Mouse (Mus musculus): ENCODE measurements around the gene Rdh5.

The Rdh5 gene

DNA sequence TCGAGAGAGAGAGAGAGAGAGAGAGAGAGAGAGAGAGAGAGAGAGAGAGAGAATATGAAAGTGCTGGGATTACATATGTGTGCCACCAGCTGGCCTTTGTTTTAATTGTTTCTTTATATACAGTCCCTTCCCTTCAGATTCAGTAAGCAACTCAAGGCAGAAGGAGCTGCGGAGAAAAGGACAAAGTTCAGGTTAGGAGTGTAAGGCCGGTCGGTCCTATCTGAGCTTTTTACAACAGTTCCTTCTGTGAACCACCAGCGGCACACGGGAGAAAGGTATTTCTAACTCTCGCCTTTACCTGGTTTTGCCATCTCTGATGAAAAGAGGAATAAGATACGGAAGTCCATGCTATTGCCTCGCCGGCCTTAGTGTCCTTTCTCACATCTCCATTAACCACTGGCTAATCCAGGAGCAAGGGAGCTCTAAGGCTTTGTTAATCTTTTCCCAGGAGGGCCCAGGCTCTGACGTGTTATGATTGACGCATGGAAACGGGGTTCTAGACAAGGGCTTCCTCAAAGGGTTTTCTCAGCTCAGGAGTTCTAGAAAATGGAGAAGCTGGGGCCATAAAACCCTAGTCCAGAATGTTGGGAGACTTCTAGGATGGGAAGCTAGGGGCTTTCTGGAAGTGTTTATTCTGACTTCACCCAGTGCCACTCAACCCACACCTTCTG, 13.8 kb downstream of the Rdh5 start:
- in situ Hi-C loops (cut with MseI, MboI), result no loop called here

DNA sequence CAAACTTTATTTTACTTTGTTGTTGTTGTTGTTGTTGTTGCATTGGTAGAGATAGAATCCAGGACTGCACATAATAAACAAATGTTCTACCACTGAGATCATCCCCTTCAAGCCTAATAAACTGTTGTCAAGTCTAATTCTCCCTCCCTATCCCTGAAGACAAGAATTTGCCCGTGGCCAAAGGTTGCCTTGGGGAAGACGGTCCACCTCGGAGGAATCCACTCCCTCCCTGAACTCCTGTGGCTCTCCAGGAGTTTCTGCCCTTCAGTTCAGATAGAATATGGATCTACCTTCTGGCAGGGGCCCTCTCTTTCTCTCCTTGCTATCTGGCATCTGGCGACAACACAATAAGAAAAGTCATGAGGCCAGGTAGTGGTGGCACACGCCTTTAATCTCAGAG, 17.9 kb downstream of the Rdh5 start:
- in situ Hi-C loops (cut with MseI, MboI), result no loop called here

DNA sequence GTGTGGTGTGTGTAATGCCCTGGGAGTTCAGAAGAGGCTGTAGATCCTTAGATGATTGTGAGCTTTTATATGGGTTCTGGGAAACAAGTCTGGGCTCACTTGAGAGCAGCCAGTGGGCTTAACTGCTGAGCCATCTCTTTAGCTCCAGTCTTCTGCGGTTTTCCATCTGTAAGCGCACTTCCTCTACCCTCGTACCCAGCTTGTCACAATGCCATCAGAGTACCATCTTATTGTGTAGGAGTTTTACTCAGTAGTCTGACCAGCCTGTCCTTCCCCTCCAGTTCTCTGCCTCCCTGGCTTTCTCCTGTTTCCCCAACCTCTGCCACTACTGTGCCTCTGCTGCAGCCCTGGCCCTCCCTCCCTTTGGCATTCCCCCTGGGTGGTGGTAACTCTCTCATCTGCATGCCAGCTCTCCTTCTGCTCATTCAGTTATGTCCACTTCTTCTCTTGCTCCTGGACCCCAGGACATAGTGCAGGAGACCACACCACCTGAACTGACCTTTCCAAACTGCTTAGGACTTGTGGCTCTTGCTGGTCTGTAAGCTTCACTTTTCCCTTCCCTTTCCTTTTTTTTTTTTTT, 20.2 kb downstream of the Rdh5 start:
- in situ Hi-C loops (cut with MseI, MboI), result no loop called here

DNA sequence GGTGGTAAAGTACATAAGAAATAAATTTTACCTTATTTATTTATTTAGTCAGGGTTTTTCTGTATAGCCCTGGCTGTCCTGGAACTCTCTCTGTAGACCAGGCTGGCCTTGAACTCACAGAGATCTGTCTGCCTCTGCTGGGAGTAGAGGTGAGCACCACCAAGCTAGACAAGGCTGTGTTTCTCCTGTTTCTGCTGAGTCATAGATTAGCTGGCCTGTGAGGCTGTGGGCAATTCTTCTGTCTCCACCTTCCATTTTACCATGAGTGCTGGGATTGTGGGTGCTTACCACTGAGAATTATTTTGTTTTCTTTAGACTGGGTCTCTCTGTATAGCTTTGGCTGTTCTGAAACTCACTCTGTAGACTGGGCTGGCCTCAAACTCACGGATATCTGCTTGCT, 21.3 kb downstream of the Rdh5 start:
- in situ Hi-C loops (cut with MseI, MboI), result no loop called here

DNA sequence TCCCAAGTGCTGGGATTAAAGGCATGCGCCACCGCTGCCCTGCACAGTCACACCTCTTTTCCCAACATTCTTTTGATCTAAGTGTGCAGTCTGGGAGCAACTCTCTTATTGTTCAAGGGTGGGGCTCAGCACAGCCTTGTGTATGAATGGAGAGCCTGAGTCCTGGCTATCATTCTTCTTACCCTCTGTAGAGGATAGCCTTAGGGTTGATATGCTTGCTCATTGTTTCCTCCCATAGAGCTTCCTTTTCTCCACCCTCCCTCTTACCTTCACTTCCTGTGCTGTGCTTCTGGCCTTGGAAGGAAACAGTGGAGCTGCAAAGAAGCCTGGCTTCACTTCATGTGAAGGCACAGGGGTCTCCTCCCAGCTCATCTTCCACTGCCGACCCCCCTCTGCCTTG, 22.0 kb downstream of the Rdh5 start, which contains the start of gene Cd63:
Cd63 (plus strand) TSS at position 292 of the 400 bp plus-strand sequence.
- in situ Hi-C loops (cut with MseI, MboI), result no loop called here

DNA sequence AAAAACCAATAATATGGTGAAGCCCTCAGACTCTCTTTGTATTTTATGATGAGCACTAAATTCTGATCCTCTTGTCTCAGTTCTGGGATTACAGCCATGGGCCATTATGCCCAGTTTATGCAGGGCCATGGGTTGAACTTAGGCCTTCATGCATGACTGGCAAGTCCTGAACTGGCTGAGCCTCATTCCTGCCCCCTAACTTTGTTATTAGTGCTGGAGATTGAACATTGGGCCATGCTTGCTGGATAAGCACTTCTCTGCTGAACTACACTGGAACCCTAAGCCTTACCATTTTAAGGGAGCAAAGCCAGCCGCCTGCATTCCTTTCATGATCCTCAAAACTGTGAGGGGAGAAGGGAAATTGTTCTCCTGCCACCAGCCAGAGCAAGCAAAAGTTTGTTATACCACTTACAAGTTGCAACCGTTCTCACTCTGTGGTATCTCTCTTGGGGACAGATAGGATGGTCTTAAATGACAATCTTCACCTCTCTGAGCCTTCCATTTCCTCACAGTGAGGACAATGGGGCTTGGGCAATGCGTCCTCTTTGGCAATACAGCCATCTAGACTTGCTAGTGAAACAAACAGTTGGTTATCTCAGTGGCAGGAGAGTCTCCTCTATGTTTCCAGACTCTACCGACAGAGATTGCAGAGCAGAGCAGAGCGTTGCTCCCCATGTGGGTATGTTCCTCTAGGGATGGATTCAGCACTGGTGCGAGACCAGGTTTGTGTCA, 22.8 kb downstream of the Rdh5 start:
- in situ Hi-C loops (cut with MseI, MboI), result no loop called here

DNA sequence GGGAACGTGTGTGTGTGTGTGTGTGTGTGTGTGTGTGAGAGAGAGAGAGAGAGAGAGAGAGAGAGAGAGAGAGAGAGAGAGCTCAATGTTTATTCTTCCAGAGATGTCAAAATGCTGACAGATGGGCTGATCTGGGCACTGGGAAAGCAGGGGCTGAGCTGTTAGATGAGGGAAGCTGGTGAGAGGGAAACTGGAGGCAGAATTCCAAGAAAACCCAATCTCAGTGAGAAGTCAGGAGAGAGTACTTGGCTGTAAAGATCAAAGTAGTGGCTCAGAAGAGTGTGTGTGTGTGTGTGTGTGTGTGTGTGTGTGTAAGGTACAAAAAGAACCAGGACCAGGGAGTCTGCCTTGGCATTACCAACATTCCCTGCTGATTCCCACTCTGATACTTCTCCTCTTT, 25.2 kb downstream of the Rdh5 start:
- in situ Hi-C loops (cut with MseI, MboI), result no loop called here

DNA sequence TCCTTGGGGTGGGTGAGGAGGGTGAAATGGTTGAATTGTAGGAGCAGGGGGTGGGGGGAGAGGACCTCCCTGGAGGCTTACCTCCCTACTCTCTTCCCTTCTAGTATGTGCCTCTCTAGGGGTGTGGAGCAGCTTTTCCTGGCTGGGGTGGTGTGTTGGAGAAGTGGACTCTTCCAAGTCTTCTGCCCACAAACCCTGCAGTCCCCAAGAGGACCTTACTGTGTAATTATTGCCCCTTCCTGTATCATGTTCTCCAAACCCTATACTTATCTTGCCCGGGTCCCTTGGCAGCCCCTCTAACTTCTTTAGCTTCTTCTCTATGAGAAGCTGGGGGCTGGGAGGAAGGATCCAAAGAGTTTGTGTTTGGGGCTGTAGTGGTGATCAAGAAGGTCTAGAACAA, 25.9 kb downstream of the Rdh5 start:
- in situ Hi-C loops (cut with MseI, MboI), result no loop called here

DNA sequence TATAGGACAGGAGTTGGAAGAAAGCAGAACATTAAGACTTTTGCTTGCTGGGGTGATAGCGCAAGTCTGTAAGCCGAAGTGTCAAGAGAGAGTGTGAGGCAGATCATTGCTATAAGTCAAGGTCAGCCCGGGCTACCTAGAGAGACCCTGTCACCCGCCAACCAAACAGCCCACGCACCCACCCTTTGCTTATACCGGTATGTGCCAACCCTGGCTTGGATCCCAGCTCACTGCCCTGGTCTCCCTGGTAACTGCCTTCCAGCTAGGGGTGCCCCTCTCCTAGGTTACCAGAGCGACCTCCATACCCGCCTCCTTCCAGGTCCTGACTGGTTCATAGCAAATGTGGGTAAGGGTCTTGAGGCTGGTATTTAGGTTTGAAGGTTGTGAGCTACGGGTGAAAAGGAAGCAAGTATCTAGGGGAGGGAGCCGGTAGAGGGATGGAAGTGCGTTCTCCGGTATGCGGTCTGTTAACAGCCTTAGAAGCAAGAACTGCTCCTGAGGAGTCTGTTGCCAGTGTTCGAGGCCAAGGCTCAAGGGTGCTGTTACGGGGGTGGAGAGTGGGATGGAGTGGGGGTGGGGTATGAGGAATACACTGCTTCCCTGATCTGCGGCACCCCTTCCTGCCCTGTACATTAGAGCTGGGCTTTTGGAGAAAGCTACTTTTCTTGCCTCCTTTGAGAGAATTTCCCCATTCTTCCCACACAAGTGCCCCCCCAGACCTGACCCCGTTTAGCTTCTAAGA, 26.6 kb downstream of the Rdh5 start:
- in situ Hi-C loops (cut with MseI, MboI), result no loop called here

DNA sequence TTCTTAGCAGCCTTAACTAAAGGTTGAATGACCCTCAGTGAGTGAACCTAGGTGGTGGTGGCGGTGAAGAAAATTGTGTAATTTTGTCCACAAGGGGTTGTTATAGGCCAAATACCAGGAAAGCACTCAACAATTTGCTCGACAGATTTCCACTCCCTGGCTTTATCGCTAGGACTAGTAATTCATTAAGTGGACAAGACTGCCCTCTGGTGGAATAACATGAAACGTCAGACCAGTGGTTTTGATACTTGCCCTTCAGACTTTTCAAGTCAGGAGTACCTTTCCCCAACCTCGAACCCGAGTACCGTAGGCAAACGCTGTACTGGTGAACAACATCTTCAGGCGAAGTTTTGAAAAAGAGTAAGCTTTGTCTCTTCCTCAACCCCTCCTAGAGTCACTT, 27.3 kb downstream of the Rdh5 start:
- in situ Hi-C loops (cut with MseI, MboI), result no loop called here

DNA sequence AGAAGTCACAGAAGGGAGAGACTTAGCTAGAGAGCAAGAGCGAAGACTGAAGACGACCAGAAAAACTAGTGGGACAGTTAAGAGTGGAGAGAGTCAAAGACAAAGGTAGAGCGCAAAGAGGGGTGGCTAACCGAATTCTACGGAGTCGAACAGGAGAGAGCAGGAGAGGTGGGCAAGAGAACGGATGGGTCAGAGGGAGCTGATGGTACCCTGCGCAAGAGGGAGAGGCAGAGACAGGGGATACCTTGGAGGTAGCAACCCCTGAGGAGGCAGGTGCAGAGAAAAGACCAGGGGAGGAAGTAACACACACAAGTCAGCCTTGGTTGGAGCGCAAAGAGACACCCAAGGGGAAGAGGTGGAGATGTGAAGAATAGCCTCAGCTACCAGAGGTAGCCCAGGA, 30.4 kb downstream of the Rdh5 start:
- in situ Hi-C loops (cut with MseI, MboI), result no loop called here

DNA sequence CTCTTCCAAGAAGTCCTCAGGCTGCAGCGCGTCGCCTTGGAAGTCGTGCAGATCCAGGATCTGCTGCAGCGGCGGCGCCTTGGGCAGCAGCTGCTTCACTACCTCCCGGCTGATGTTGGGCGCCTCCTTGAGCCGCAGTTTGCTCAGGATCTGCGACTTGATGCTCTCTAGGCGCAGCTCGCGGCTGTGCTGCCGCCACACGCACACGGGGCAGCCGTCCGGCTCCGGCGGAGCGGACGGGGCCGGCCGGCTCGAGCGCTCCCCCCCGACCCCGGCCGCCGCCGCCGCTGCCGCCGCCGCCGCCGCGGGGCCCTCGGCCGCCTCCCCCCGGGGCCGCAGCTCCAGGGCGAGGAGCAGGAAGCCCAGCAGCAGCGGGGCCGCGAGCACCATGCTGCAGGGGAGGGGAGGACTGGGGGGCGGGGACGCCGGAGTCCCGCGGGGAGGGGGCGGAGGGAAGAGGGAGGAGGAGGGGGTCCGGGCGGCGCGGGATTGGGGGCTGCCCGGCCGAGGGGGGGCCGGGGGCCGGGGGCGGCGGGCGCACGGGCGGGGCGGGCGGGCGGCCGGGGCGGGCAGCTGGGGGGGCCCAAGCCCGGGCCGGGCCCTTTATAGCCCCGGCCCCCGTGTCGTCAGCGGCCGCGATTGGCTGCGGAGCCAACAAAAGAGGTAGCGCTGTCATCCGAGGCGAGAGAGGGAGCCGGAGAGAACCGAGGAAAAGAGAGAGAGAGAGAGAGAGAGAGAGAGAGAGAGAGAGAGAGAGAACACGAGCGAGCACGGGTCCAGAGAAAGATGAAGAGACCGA, 31.2 kb downstream of the Rdh5 start, which contains the start of gene Gdf11:
Gdf11 (minus strand) TSS at position 423 of the 799 bp plus-strand sequence.
- in situ Hi-C loops (cut with MseI, MboI), result no loop called here

DNA sequence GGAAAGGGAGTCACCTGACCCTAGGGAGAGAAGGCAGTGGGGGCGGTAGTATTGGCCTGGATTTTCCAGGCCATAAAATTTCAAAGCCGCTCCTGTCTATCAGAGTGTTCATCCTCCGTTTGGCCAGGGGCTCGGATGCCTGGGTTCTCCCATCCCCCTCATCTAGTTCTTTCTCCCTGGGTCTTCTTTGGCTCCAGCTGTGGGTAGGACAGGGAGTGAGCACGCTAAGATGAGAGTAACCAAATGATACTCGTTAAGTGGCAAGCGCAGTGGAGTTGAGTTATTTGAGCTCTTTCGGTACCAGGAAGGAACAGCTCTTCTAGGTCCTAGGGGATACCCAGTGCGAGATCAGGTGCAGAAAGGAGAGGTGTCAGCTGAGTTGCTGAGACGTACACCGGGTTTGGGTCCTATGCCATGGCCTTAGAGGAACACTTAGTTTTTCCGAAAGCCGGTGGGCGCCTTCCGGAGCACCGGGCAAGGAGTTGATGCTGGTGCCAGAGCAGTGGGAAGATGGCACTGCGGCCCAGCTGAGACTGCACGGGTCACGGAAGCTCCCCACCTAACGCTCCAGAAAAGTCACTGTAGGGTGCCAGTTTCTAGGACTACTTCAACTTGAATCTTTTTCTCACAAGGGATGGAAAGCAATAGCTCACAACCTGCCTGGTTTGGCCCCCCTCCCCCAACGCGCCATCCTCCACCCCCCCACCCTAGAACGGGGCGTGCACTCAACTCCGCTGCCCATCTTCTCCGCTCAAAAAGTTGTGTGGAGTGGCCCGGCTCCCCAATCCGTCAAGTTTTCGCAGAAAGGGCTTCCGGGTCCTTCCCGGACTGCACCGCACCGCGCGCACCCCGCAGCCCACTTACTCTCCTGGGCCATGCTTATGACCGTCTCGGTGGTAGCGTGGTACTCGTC, 32.0 kb downstream of the Rdh5 start:
- in situ Hi-C loops (cut with MseI, MboI), result no loop called here

DNA sequence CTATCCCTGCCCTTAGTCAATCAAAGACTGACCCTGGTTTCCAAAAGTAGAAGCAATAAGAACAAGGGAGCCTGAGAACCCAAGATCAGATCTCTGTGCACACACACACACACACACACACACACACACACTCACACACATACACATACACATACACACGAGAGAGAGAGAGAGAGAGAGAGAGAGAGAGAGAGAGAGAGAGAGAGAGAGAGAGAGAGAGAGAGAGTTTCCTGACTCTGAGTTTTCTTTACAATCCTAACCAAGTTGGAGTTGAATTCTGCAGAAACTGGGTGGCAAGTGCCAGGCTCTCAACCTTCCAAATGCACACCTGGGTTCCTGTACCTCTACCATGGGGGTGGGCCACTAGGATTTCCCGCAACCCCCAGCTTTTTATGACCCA, 32.8 kb downstream of the Rdh5 start:
- in situ Hi-C loops (cut with MseI, MboI), result no loop called here

DNA sequence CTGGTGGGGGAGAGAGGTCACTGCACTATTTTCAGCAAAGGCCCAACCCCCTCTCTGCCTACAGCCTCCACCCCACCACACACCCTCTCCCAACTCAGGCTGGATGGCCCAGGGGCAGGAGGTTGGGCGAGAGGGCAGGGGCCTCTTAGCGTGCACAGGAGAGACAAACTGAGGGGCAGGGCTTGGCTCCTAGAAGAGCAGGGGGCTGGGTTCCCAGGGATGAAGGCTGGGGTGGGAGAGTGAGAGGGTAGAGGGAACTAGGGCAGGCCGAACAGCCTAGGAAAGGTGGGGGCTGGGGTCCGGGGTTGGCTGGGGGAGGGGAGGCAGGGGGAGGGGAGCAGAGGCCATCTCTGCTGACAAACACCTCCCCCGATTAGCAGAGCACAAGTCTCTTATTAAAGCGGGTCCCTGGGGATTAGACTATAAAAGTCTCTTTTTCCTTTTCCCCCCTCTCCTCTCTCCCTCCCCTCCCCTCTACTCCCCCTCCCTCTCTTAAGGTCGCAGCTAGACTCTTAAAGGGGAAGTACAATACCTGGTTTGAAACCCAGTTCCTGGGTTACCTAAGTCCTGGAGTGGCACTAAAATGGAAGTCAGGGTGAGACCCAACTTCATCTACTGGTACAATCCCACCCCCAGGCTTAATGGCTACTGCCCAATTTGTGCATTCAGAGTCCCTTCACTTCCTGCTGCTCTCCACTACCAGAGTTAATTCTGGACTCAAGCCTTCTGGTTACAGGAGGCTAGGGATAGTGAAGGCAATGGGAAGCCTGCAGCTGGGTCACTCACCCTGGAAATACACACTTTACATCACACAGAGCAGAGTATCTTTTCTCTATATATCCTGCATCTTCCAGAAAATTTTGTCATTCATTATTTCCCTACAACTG, 33.5 kb downstream of the Rdh5 start:
- in situ Hi-C loops (cut with MseI, MboI), result no loop called here

DNA sequence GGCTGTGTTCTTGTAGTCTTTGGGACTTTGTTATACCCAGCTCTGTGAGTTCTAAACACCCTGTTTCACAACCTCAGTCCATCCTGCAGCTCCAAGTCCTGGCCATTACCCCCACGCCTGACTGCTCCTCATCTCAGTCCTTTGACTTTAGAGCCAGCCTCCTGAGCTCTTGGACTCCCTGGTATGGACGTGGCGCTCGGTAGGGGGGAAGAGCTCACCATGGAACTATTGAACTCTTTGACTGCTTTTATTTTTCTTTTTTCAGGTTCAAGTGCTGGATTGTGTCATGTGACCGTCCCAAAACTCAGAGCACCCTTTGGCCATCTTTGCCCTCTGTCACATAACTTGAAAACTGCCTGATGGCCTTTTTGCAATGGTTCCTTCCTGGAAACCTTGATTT, 40.6 kb downstream of the Rdh5 start:
- in situ Hi-C loops (cut with MseI, MboI), result no loop called here

DNA sequence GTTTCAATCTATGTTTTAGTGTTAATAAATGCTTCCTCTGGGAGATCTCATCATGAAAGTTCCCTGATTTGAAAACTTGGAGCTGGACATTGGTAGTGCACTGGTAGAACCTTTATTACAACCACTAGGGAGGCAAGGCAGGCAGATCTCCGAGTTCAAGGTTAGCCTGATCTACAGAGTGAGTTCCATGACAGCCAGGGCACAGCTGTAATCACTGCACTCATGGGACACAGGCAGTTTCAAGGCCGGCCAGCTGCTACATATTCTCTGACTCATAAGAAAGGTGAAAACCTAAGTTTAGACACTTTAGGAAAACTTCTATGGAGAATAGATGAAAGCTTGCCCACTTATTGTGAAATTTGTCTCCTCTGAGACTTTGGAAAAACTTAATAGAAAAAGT, 43.9 kb downstream of the Rdh5 start:
- in situ Hi-C loops (cut with MseI, MboI), result no loop called here

DNA sequence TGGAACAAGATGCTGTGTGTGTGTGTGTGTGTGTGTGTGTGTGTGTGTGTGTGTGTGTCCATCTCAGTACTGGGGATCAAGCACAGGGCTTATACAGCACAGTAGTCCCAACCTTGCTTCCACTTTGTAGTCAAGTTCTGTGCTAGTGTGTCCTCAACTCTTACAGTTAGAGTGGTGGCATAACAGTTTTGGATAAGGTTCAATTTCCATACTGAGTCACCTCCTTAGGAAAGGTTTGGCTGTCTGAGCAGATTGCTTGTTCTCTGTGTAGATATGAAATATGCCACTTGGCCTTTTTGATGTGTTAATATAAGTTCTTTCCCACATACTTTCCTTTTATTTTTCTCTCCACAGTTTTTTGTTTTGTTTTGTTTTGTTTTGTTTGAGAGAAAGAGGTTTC, 44.4 kb downstream of the Rdh5 start:
- in situ Hi-C loops (cut with MseI, MboI), result no loop called here

DNA sequence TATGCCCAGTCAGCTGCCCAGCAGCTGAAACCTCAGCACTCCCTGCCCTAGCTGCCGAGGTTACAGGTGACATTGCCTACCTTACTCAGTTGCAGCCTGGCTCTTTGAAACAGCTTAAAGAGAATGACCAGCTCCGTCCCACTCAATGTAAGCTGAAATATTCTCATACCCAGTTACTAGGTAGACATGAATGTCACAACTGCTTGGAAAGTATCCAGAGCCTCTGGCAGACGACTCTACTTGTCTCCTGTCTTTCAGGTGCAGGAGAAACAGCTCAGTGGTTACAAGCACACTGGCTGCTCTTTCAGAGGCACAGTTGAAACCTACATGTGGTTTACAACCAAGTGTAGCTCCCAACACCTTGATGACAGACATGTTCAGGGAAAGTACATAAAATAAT, 52.3 kb downstream of the Rdh5 start:
- in situ Hi-C loops (cut with MseI, MboI), result no loop called here
